Mouse (Mus musculus) hindbrain, embryonic 10.5 days (tissue): ENCODE data around the gene 5730596B20Rik. TPM values are rescaled to one million over a fixed set of nuclear protein-coding genes. Genes with fewer than 3 reads are reported as not detected.

Source experiments
- DNase-seq: peaks from one replicate; pipeline ENCODE4 v3.0.0-alpha.2; 2017; ENCODE audit warnings: low spot score
- H3K27ac ChIP-seq: fragments of 300-500 bp; sonication (generic); 2 replicates; pipeline ENCODE4 v1.5.1; 2016; ENCODE audit warnings: mild to moderate bottlenecking, moderate library complexity
- H3K27me3 ChIP-seq: fragments of 300-500 bp; sonication (generic); 2 replicates; pipeline ENCODE4 v1.6.1; 2016; ENCODE audit warnings: mild to moderate bottlenecking; ENCODE audit not compliant: poor library complexity, insufficient read depth, severe bottlenecking
- H3K36me3 ChIP-seq: fragments of 300-500 bp; sonication (generic); 2 replicates; pipeline ENCODE4 v1.6.1; 2016; ENCODE audit warnings: mild to moderate bottlenecking, moderate library complexity
- H3K4me1 ChIP-seq: fragments of 300-500 bp; sonication (generic); replicated peaks from 2 replicates; pipeline ENCODE4 v1.6.1; 2016; ENCODE audit warnings: mild to moderate bottlenecking
- H3K4me3 ChIP-seq: fragments of 300-500 bp; sonication (generic); 2 replicates; pipeline ENCODE4 v1.5.1; 2016; ENCODE audit warnings: mild to moderate bottlenecking, moderate library complexity
- H3K9me3 ChIP-seq: fragments of 300-500 bp; sonication (generic); 2 replicates; pipeline ENCODE4 v1.6.1; 2016; ENCODE audit warnings: mild to moderate bottlenecking, moderate library complexity
- WGBS: fragments of 180-500 bp; shearing (Covaris S2); methylation state at CpG from one replicate; pipeline ENCODE4 v1.1.7; 2016; 5-methylcytosine and 5-hydroxymethylcytosine counted together
- polyA plus RNA-seq: library from polyadenylated mRNA; unstranded; fragments of >200 nt; fragmentation: Nextera tagmentation; extraction: Ambion mirVana; gene quantifications from 2 replicates; pipeline ENCODE4 v1.2.1, GENCODE M21; 2016

The 5730596B20Rik gene
- polyA plus RNA-seq, 1 experiment from 2014 or later, result 3.6 TPM

DNA sequence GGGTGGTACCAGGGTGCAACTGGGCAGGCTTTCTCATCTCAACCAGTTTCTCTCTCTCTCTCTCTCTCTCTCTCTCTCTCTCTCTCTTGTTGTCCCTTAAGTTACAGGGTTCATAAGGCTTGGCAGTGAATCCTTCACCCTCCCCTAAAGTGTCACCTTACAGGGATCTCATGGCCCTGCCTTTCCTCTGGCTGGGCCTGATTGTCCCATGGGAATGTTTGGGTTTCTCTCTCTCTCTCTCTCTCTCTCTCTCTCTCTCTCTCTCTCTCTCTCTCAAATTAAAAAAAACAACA, 30.3 kb downstream of the 5730596B20Rik start:
- Histone ChIP-seq H3K4me1 (peaks cover 25% of the 10 kb centered on the region), H3K4me3 (no peak overlapping the region), H3K9me3 (no peaks in the 10 kb centered on the region), H3K36me3 (no peaks in the 10 kb centered on the region), H3K27ac (no peak overlapping the region), H3K27me3 (peaks cover 100% of the 10 kb centered on the region)
- no peak for DNase-seq

GRCm38 (mm10) chr6:52208072-52208867, 31.0 kb downstream of the 5730596B20Rik start, which contains the start of gene Hoxa6:
Gene Hoxa6 (minus strand): TSS chr6:52208722.
- Histone ChIP-seq H3K9me3 (no peaks in the 10 kb centered on the region), H3K27me3 (peaks cover 100% of the 10 kb centered on the region), H3K27ac (no peak within 1 kb of the TSS), H3K36me3 (no peaks in the 10 kb centered on the region), H3K4me1 (peaks cover 22% of the 10 kb centered on the region), H3K4me3 (peak within 1 kb of the TSS; percentile 25; the same call in 1 of the 2 replicates)
- WGBS, result 1% methylated on average over 47 of the region's 47 CpGs
- no peak for DNase-seq

DNA sequence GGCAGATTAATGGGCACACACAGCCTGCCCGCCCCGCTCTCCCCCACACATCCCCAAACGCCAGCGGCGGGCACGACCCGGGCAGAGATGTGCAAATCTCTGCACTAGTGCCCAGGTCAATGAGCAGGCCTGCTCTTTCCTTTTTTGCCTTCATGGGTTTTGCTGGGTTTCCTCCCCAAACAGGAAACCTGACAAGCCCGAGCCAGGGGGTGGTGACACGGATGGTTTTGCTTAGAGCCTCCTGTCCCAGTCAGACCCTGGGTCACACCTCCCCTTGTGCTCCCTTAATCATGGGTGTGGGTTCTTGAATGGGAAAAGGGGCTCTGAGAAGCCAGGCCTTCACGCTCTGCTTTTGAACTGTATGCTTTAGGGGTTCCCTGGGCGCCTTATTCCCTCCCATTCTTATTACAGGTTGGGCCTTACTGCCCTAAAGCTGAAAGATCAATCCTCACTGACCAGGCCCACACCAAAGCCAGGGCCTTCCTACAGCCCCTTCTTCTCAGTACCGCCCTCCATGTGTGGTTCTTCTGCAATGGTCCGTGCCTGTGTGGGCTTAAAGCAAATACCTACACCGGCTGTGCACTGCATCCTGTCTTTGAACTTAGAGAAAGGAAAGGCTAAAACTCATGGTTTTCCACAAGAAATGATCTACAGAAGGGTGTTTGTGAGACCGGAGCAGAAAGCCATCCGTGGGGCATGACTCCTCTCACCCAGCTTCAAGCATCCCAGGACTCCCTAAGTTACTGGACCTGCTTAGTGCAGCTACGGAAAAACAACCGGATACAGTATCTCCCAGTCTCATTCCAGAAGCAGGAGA, 31.8 kb downstream of the 5730596B20Rik start:
- Histone ChIP-seq H3K36me3 (no peaks in the 10 kb centered on the region), H3K27me3 (peaks cover 100% of the 10 kb centered on the region), H3K27ac (no peak overlapping the region), H3K4me3 (peak overlapping the region; percentile 25; the same call in 1 of the 2 replicates), H3K4me1 (peaks cover 15% of the 10 kb centered on the region), H3K9me3 (no peaks in the 10 kb centered on the region)
- no peak for DNase-seq
- 3% methylated on average over 18 of the region's 18 CpGs for WGBS

GRCm38 (mm10) chr6:52209685-52210046, 32.4 kb downstream of the 5730596B20Rik start:
- Histone ChIP-seq H3K27me3 (peaks cover 100% of the 10 kb centered on the region), H3K27ac (no peak overlapping the region), H3K4me1 (peaks cover 9% of the 10 kb centered on the region), H3K4me3 (no peak overlapping the region), H3K9me3 (no peaks in the 10 kb centered on the region), H3K36me3 (no peaks in the 10 kb centered on the region)
- WGBS, result 4% methylated on average over 12 of the region's 12 CpGs
- DNase-seq, result no peak

- H3K36me3 ChIP-seq, result no peaks in the 10 kb centered on the region
- no peak overlapping the region for H3K4me3 ChIP-seq
- under 1% methylated on average over 37 of the region's 37 CpGs for WGBS
- H3K9me3 ChIP-seq, result no peaks in the 10 kb centered on the region
- H3K27me3 ChIP-seq, result peaks cover 100% of the 10 kb centered on the region
- H3K4me1 ChIP-seq, result peaks cover 9% of the 10 kb centered on the region
- no peak overlapping the region for H3K27ac ChIP-seq
- DNase-seq, result peak; percentile 81
Measured at GRCm38 (mm10) chr6:52211170-52211935, 34.1 kb downstream of the 5730596B20Rik start.

- Histone ChIP-seq H3K4me3 (no peak overlapping the region), H3K4me1 (peaks cover 11% of the 10 kb centered on the region)
- no peak for DNase-seq
Measured at GRCm38 (mm10) chr6:52211961-52212360, 34.7 kb downstream of the 5730596B20Rik start.

DNA sequence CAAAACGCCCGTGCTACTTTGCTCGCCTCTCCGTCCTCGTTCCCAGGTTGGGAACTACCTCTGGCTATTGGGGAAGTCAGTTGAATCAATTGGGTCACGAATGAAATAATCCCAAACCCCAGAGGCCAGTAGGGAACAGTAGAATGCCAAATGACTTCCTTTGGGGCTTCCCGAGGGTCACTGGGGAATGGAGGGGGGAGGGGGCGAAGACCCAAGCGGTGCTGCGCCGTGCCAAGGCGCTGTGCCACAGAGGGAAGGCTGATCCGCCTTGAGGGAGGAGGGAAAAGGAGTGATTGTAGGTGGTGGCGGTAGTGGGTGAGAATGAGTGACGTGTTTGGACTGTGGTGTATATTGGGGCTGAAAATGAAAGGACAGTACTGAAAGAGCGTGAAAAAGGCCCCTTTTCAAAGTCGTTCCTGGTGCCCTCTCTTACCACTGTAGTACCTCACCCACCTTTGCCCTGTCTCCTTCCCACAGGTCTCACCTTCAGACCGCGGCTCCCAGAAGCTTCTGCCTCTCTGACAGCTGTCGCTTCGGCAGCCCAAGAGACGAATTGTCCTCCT, 35.3 kb downstream of the 5730596B20Rik start:
- H3K9me3 ChIP-seq, result no peaks in the 10 kb centered on the region
- H3K4me3 ChIP-seq, result no peak overlapping the region
- no peak for DNase-seq
- peaks cover 18% of the 10 kb centered on the region for H3K4me1 ChIP-seq
- WGBS, result 1% methylated on average over 22 of the region's 22 CpGs
- H3K27ac ChIP-seq, result no peak overlapping the region
- H3K27me3 ChIP-seq, result peaks cover 100% of the 10 kb centered on the region
- no peaks in the 10 kb centered on the region for H3K36me3 ChIP-seq

More at GRCm38 (mm10) chr6:52211961-52212360, 34.7 kb downstream of the 5730596B20Rik start:
- no peaks in the 10 kb centered on the region for H3K9me3 ChIP-seq
- peaks cover 100% of the 10 kb centered on the region for H3K27me3 ChIP-seq
- H3K36me3 ChIP-seq, result no peaks in the 10 kb centered on the region
- no peak overlapping the region for H3K27ac ChIP-seq
- 2% methylated on average over 13 of the region's 13 CpGs for WGBS

DNA sequence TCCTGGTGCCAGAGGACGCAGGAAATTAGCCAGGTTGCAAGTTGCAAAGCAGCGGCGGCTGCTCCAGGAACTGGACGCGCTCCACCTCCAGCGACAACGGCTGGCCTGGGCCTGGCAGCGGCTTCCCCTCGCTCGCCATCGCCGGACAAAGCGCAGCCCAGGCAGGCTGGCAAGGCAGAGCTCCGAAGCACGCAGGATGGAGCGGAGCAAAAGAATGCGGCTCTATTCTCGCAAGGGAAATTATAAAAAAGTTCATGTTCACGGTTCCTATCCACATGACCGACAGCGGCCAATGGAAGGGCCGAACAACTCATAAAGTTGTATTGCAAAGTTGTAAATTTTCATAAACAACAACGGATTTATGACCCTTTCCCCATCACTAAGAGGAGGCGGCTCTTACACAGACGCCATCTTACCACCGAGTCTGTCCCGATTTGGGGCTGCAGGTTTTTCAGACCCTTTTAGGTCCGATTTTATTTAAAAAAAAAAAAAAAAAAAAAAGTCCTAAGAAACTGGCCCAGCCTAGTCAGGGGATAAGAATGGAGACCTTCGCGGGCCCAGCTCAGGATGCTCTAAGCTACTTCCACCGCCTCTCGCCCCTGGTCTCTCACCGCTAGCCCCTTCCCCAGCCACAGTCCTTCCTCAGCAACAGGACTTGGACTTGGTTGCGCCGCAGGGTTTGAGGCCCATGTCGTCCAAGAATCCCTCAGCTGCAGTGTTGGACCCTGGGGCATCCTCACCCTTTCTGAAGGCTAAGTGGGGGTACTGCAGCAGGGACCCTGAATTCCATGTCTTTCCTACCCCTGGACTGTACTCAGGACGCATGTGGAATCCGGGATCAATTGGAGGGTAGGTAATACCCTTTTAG, 36.1 kb downstream of the 5730596B20Rik start, which contains the start of the genes Hoxa3 and Gm28308:
Gene Hoxa3, minus strand, starts transcription at position 218 of the 868 bp plus-strand sequence.
Gene Gm28308, minus strand, starts transcription at position 221 of the 868 bp plus-strand sequence.
- Histone ChIP-seq H3K36me3 (no peaks in the 10 kb centered on the region), H3K9me3 (no peaks in the 10 kb centered on the region), H3K4me3 (no peak within 1 kb of the TSS), H3K27me3 (peaks cover 100% of the 10 kb centered on the region), H3K27ac (no peak within 1 kb of the TSS), H3K4me1 (peaks cover 17% of the 10 kb centered on the region)
- DNase-seq, result no peak
- 2% methylated on average over 38 of the region's 38 CpGs for WGBS

DNA sequence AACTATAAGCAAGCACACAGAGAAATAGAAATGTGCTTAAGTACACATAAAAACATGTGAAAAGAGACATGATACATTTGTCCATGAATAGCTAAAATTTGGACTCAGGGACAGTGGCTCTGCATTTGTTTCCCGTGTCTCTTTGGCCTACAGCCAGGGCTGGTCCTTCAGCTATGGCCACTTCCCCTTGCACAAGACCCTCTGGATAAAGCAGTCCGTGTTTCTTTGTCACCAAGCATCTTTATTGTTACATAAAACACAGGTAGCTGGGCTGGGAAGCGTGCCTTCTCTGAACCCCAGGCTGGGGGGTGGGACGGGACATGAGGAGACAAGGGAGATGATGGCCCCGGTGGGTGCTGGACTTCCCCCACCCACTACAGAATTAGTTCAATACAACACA, 37.0 kb downstream of the 5730596B20Rik start:
- WGBS, result 9% methylated on average over 5 of the region's 5 CpGs
- no peak overlapping the region for H3K4me3 ChIP-seq
- H3K4me1 ChIP-seq, result peaks cover 11% of the 10 kb centered on the region
- H3K9me3 ChIP-seq, result no peaks in the 10 kb centered on the region
- H3K36me3 ChIP-seq, result no peaks in the 10 kb centered on the region
- no peak for DNase-seq
- H3K27me3 ChIP-seq, result peaks cover 100% of the 10 kb centered on the region
- H3K27ac ChIP-seq, result no peak overlapping the region

GRCm38 (mm10) chr6:52215070-52215469, 37.8 kb downstream of the 5730596B20Rik start:
- Histone ChIP-seq H3K4me3 (no peak overlapping the region), H3K36me3 (no peaks in the 10 kb centered on the region), H3K9me3 (no peaks in the 10 kb centered on the region), H3K27ac (no peak overlapping the region), H3K4me1 (peaks cover 11% of the 10 kb centered on the region), H3K27me3 (peaks cover 100% of the 10 kb centered on the region)
- no peak for DNase-seq
- WGBS, result 14% methylated on average over 3 of the region's 3 CpGs

GRCm38 (mm10) chr6:52215771-52216535, 38.7 kb downstream of the 5730596B20Rik start:
- DNase-seq, result no peak
- H3K27me3 ChIP-seq, result peaks cover 100% of the 10 kb centered on the region
- H3K4me1 ChIP-seq, result peaks cover 11% of the 10 kb centered on the region
- WGBS, result 2% methylated on average over 30 of the region's 30 CpGs
- H3K9me3 ChIP-seq, result no peaks in the 10 kb centered on the region
- H3K27ac ChIP-seq, result no peak overlapping the region
- H3K36me3 ChIP-seq, result no peaks in the 10 kb centered on the region
- H3K4me3 ChIP-seq, result no peak overlapping the region
